Mouse (Mus musculus): ENCODE measurements at regions not wholly inside any gene's neighbourhood (a gene's known extent, or its start where the extent isn't known, plus 50 kb on each side); places are given as distances from the start of the nearest gene placed in this dataset.

DNA sequence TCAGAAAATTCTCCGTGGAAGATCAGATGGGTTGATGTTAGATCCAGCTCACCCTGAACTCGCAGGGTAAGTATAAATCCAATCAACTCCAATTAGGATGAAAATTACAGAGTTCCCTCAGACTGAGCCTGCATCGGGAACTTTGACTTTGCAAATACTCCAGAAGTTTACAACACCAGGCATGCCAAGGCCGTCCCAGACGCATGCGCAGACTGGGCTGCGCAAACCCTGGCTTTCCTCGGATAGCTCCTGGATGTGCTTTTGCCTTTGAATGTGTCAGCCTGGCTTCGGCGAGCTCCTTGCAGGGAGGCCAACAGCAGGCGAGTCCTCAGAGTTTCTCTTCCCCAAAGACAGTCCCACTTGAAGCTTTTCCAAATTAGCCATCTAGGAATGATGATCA is 127.6 kb upstream of the Tbx3 start:
- DNase-seq, result no peak

- no peak for DNase-seq
These were observed 126.8 kb upstream of the Tbx3 start for GRCm38 (mm10) chr5:119543716-119544115.

DNA sequence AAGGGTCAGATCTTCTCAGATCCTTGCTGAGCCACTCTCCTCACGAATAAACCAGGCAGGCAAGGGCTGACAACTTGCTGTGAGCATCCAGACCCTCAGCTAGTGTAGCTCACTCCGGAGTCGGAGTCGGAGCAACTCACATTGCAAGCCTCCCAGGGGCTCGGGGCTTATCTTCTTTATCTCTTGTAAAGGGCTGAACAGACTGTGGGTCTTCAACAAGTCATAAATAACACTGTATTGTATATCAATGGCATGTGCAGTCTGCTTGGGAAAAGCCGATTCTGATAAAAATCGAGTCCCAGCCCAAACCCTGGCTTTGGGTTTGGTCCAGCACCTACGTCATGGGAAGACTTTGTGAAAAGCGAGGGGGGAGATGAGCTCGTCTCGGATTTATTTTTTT is 125.8 kb upstream of the Tbx3 start:
- DNase-seq, result no peak

DNA sequence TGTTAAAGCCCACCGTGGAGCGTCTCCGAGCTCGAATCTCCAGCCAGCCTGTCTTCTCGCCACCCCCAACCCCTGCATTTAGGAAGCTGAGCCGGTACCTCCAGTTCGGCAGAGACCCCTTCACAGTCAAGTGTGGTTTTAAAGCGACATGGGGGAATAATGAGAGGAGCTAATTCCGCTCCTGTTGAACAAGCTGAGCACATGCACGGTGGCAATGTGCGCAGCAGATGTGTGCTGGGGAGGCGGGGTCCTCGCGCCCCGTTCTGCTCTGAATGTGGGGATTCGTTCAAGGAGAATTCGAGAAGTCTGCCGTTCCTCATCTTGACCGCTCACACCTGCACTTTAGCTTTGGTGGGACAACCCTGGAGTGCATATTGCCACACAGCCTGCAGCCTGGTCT is 123.4 kb upstream of the Tbx3 start:
- DNase-seq, result no peak

DNA sequence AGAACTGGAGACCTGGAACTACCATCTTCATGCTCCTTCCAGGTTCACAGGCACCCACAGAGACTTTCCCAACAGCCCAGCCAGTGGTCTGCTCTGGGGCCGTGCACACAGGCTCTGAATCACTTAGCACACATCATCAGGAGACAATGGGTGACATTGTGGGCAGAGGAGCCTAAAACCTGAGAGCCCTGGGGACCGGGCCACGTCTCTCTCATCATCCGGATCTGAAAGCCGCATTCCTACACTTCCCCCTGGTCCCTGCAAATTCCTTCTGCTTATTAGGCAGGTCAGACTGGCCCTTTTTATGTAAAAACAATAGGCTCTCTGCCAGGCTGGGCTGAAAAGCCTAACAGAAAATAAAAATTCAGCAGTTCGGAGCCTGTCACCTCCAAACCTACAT is 119.6 kb upstream of the Tbx3 start:
- DNase-seq, result peak; percentile 72

GRCm38 (mm10) chr5:119553469-119553868 is 117.0 kb upstream of the Tbx3 start:
- DNase-seq, result peak; percentile 48

GRCm38 (mm10) chr5:119557071-119557470 is 113.4 kb upstream of the Tbx3 start:
- no peak for DNase-seq

GRCm38 (mm10) chr5:119559696-119560095 is 110.8 kb upstream of the Tbx3 start:
- peak; percentile 97 for DNase-seq

DNA sequence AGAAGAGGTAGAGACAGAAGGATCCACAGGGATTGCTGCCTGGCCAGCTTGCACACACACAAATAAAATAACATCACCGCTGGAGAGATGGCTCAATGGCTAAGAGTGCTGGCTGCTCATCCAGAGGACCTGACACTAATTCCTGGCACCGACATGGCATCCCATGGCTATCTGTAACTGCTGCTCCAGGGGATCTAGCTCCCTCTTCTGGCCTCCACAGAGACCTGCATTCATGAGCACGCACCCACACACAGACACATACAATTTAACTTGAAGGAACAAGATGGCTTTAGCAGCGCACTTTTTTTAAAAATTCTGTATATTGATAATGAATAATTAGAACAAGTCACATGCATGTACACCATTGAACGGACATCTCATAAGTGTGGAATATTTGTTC is 110.1 kb upstream of the Tbx3 start:
- no peak for DNase-seq

DNA sequence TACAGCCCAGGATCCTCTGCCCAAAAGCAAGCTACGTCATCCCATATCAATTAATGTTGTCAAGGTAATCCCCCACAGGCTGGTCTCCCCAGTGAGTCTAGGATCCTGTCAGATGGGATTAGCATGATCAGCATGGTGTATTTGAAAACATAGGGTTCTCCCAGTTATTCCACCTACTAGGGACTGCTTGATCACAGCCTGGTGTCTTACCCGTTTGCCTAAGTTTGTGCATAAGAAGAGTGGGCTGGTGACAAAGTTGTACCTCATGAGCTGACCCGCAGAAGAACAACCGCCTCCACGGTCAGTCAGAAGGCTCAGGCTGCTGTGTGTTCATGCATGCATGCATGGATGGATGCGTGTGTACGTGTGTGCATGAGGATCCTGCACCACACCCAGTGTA is 108.9 kb upstream of the Tbx3 start:
- peak; percentile 73 for DNase-seq

DNA sequence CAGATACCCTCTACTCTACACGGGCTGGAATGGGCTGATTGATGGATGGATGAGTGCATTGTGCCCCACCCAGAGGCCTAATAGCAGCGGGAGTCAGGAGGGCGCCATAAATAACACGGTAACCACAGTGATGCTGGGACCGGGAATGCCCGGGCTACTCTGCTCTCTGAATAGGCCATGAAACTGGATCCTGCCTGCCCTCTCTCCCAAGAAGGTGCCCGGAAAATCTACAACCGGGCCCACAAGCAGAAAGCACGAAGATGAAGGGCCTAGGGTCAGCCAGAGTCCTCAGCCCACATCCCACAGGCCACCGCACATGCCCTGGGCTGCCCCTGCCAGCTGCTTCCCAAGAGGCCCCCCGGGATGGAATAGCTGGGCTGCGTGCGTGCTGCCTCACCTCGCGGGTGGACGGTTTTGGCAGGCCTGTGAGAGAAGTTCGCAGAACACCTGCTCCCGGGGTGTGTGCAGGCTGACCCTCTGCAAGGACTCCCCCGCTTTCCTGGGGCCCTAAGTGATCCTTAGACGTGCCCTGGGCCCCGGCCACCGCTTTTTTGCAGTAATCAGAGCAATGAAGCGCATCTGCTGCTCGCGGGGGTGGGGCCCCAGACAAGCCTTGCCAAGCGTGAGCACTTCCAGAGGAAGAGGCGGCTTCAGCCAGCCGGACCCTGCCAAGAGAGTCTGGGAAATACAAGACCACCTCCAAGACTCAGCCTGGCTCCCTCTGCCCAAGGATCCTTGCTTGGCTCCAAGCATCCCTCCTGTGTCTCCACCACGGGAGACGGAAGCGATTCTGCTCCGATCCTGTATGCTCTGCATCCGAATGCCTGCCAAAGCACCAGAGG is 106.7 kb upstream of the Tbx3 start:
- DNase-seq, result peak; percentile 82

DNA sequence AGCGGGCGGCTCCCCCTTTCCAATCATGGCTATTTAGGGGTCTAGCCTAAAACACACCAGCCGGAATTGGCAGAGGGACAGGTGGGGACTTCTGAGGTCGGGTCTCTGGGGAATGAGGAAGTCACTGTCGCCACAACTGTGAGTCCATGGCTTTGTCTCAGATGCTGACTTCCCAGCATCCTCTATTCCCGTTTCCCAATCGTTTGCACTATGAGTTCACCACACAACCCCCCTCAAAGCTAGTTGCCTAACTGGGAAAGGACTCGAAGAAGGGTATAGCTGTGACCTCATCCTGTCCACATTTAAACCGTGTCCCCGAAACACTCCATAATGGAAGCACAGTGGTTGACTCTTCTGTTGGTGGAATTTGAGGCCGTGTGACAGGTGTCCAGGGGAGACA is 102.8 kb upstream of the Tbx3 start:
- no peak for DNase-seq

DNA sequence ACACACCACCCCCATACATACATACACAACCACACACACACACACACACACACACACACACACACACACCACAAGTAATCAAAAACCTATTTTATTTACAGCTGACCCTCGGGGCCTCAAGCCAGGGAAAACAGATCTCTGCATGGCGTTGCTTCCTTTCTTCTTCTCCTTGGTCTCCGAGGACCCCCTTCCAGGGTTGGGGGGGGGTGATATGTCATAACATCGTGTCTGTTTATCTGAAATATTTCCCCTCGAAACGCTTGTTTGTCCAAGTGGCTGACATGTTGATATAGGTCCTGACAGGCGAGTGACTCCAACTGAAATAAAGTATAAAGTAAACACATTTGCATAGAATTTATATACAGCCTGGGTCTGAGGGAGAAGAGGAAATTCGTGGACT is 100.4 kb upstream of the Tbx3 start:
- no peak for DNase-seq

GRCm38 (mm10) chr5:119571644-119572043 is 98.8 kb upstream of the Tbx3 start:
- no peak for DNase-seq

GRCm38 (mm10) chr5:119575124-119575523 is 95.3 kb upstream of the Tbx3 start:
- DNase-seq, result no peak

DNA sequence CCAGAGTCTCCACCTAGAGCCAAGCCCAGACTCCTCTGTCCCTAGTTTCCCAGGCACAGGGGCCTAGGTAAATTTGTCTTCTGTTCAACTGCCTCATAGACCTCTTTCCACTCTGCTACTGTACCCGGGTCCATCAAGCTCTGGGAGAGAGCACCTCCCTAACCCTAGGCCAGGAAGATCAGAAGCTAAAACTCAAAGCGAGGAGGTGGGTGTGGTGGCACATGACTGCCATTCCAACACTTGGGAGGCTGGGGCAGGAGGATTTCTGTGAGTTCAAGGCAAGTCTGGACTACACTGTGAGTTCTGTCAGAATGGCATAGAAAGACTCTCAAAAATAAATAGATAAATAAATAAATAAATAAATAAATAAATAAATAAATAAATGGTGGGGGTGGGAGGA is 91.2 kb upstream of the Tbx3 start:
- no peak for DNase-seq

GRCm38 (mm10) chr5:119579806-119580205 is 90.7 kb upstream of the Tbx3 start:
- DNase-seq, result no peak

DNA sequence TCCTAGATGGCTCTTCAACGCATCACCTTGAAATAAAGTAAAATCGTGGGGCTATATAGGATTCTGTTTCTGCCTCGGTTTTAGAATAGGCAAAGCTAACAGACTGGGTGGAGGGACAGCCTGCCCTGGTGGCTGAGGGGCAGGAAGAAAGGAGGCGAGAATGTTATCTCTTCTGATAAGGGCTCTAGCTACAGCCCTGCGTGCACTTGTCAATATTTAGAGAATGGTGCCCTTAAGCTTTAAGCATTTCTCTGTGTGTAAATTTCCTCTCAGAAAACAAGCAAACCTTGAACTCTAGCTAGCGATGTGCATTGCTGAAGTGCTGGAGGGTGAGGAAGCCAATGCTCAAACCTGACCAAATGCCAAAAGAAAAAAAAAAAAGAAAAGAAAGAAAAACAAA is 90.1 kb upstream of the Tbx3 start:
- DNase-seq, result no peak

- no peak for DNase-seq
These were observed 89.7 kb upstream of the Tbx3 start for GRCm38 (mm10) chr5:119580798-119581197.

- DNase-seq, result no peak
These were observed 86.1 kb upstream of the Tbx3 start for GRCm38 (mm10) chr5:119584389-119584788.

- DNase-seq, result no peak
These were observed 85.6 kb upstream of the Tbx3 start for GRCm38 (mm10) chr5:119584914-119585313.

- DNase-seq, result no peak
These were observed 83.9 kb upstream of the Tbx3 start for GRCm38 (mm10) chr5:119586391-119587058.

DNA sequence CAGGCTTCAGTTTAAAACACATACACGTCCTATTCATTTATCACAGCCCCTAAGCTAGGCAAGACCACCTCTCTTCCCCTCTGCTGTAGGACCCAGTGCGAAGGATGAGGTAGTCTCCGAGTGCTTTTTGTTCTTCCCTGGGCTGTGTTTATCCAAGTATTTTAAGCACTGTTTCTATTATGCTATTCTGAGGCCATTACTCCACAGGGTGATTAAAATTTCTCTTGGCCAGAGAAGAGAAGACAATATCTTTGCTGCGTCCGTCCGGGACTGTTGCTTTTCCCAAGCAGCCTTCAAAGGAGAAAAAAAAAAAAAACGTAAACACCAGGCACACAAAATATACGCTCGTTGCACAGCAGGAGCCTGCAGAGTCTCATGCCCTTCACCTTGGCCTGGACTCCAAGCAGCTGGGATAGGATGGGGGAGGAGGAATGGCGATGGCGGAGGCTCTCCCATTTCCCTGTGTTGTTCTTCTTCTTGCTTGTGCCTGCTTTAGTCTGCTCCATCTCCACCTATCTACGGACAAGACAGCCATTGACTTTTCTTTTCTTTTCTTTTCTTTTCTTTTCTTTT is 83.1 kb upstream of the Tbx3 start:
- no peak for DNase-seq
